Mouse (Mus musculus): ENCODE measurements at regions not wholly inside any gene's neighbourhood (a gene's known extent, or its start where the extent isn't known, plus 50 kb on each side); places are given as distances from the start of the nearest gene placed in this dataset.
A peak's percentile ranks its signal among the peaks of the same experiment; 100 is the strongest.

DNA sequence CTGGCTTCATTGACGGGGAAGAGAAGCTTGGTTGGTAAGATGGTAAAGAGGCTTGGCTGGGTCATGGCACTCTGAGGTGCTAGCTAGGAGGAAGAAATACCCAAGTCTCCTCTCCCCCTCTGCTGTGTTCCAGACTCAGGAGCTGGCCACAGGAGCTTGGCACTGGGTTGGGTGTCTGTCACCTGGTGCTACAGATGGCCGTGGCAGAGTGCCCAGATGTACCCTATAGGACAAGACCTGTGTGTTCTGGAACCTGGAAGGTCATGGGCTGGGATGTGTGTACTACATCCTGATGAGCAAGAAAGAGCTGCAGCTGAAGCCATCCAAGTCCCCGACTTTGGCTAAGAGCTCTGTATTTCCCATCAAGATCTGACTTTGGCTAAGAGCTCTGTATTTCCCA, 72.4 kb downstream of the Nupl2 start:
- DNase-seq, result no peak

DNA sequence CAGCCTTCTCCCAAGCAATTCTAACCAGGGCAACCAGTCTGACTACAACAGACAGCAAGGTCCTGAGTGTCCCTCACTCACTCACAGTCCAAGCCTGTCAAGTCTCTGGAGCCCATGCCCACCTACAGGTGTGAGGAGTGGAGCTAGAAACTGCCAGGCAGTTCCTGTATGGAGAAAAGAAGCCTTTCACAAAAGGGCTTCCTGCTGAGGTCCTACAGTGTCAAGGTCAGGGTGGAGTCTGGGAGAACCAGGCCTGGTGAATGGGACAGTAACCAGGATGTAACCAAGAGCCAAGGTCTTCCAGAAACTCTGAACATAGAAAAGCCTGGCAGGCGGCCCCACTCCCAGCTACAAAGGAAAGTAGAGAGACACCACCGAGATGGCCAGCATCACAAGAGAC, 74.2 kb downstream of the Nupl2 start:
- no peak for DNase-seq

DNA sequence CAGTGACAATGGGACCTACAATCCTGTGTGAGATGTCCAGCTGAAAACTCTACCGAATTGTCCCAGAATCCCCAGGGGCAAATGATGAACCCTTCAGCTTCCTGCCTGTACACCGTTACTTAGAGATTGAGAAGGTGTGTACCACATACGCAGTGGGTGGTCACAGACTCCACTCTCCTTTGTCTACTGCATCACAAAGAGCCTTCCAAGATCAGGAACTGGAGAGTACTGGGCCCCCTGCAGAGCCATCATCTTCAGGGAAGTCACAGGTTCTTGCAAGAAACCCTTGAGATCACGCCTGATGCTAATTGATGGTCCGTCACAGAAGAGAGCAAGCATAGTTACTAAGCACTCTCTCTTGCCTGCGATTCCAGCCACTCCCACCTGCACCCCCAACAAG, 79.4 kb downstream of the Nupl2 start:
- no peak for DNase-seq

DNA sequence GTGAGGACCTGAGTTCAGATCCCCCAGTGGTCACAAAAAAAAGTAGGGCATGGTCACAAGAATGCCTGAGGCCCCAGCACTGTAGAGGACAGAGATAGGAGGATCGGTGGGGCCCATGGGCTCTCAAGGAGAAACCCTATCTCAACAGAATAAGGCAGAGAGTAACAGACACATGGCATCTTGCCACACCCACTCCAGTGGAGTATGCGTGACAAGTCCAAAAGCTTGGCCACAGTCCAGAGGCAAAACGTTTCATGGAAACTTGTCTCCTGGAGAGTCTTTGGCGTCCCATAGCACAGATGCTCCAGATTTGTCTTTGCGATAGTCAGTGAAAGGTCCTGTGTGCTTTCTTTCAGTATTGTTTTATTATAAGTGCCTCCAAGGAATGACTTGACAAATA, 90.7 kb downstream of the Nupl2 start:
- DNase-seq, result no peak

DNA sequence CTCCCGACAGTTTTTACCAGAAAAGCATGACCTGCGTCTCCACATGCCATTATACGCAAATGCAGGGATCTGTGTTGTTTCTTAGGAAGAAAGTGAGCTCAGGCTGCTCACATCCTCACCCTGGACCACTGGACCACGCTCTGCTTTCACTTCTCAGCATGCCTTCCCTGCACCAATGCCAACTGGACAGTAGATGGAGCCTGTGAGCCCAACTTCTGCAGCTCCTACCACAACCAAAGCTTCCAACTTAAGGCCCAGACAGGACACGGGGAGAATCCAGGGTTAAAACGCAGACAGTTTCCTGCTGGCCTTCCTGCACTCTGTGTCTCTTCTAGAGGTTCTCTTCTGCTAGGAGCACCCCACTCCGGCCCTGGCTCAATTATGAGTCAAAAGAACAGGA, 90.3 kb downstream of the Kcnh2 start:
- DNase-seq, result peak; percentile 58

DNA sequence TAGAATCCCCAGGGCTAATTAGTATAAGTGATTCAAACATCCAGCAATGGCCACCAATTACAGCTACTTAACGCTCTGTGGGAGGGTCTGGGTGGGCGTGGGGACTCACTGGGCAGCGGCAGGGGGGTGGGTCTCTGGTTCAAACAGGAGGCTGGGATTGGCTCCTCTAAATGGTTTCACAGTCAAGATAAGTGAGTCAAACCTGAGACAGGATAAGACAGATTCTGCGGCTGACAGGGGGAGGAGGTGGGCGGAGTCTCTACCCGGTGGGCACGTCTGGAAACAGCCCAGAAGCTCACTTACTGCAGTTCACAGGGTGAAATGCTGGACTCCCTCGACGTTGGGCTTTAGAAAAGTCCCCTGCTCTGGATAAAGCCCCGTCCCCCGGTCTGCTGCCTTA, 89.3 kb downstream of the Kcnh2 start:
- no peak for DNase-seq

DNA sequence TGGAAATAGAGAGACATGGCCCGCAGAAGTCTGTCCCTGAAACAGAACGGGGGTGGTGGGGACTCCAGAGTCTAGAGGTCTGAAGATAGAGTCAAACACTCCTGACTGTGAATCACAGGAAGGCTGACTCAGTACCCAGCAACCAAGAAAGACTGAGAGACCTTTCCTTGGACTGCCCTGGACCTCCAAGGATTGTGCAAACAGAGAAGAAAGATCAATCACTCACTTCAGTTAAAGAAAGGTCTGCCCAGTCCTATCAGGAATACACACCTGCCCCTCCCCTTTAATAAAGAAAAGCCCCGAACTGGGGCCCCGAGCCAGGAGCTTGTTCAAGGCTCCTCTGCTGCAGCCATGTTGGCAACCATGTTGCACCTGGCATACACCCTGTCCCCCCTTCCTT, 87.3 kb downstream of the Kcnh2 start:
- no peak for DNase-seq

DNA sequence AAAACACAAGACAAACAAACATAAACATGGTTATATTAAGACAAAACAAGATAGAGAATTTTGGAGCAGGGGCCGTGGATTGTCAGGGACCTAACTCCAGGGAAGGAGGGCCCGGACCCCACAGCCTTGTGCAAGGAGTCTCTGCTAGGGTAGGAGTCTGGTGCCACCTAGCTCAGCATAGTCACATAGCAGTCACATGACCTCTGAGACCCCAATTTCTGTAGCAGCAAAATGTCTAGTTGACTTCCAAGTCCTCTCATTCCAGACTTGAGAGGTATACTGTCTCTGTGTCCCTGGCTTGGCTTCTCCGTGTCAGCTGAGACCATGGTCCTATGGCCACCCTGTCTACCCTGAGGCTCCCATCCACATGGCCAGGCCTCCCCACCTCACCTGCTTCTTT, 86.0 kb downstream of the Kcnh2 start:
- DNase-seq, result no peak

DNA sequence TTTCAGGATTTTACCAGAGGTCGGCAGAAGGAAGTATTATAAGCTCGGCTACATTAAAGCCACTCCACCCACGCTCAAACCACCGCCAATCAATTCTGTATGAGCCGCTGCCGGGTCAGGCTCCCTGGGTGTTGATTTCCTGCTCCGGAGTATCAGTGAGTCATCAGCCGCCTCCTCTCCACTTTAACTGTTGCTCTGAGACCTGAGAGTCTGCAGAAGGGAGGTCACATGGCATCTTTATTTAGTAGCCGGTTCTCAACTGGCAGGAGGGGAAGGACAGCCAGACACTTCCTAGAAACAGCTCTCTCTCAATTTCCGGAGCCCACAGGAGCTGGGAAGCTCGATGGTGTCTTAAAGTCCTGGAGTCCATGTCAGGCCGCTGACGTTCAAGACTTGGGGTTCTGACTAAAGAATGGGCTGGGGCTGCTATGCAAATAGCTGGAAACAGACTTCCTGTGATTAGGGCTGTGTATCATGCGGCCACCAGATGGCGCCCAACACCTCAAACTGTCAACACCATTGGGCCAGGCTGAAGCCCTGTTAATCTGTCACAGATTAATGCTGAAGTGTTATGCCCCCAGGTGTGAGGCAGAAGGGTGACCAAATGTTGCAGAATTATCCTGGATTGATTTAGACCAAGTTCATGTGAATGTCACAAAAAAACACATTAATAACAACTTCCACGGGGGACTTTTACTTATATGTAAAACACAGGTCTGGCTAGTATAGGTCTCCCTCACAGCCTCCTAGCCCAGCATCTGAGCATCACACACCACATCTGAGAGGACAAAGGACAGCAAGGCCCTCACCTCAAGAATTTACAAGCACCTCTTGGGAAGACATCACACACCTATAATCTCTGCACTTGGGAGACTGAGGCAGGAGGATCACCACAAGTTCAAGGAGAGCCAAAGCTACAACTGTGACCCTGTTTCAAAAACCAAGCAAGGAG, 84.8 kb downstream of the Kcnh2 start:
- DNase-seq, result peak; percentile 77

Measured in right cerebral cortex, postnatal 14 days (tissue).